Mouse (Mus musculus) lung, postnatal 0 days (tissue): ENCODE measurements at regions not wholly inside any gene's neighbourhood (a gene's known extent, or its start where the extent isn't known, plus 50 kb on each side); places are given as distances from the start of the nearest gene placed in this dataset.

ENCODE experiments used
- ATAC-seq: fragments of 200-750 bp; cut with Nextera tagmentation; 2 replicates; pipeline ENCODE4 v1.8.0; 2017; ENCODE audit warnings: moderate library complexity
- DNase-seq: peaks from one replicate; pipeline ENCODE4 v3.0.0-alpha.2; 2016; ENCODE audit warnings: low spot score
- H3K27ac ChIP-seq: fragments of 300-500 bp; sonication (generic); 2 replicates; pipeline ENCODE4 v1.5.1; 2014; ENCODE audit warnings: antibody characterized with exemption, mild to moderate bottlenecking, low read length, mixed read lengths
- H3K27me3 ChIP-seq: fragments of 300-500 bp; sonication (generic); replicated peaks from 2 replicates; pipeline ENCODE4 v1.6.1; 2014; ENCODE audit warnings: low read length, mixed read lengths; ENCODE audit not compliant: insufficient read depth
- H3K36me3 ChIP-seq: fragments of 300-500 bp; sonication (generic); 2 replicates; pipeline ENCODE4 v1.6.1; 2014; ENCODE audit warnings: low read length, mixed read lengths; ENCODE audit not compliant: insufficient read depth
- H3K4me1 ChIP-seq: fragments of 300-500 bp; sonication (generic); 2 replicates; pipeline ENCODE4 v1.6.1; 2014; ENCODE audit warnings: antibody characterized with exemption, low read depth, low read length, mixed read lengths; ENCODE audit not compliant: insufficient read depth
- H3K4me2 ChIP-seq: fragments of 300-500 bp; sonication (generic); replicated peaks from 2 replicates; pipeline ENCODE4 v1.6.1; 2014; ENCODE audit warnings: low read depth, mild to moderate bottlenecking, low read length, moderate library complexity, mixed read lengths
- H3K4me3 ChIP-seq: fragments of 300-500 bp; sonication (generic); 2 replicates; pipeline ENCODE4 v1.5.1; 2014; ENCODE audit warnings: low read depth, low read length
- H3K9ac ChIP-seq: fragments of 300-500 bp; sonication (generic); replicated peaks from 2 replicates; pipeline ENCODE4 v1.6.1; 2014; ENCODE audit warnings: low read depth, mild to moderate bottlenecking
- H3K9me3 ChIP-seq: fragments of 300-500 bp; sonication (generic); 2 replicates; pipeline ENCODE4 v1.6.1; 2016; ENCODE audit warnings: low read length, mixed read lengths
- CTCF ChIP-seq: IDR thresholded peaks from 2 replicates; pipeline ENCODE4 v1.5.1; 2016; ENCODE audit warnings: antibody characterized with exemption, mild to moderate bottlenecking
- EP300 ChIP-seq: IDR thresholded peaks from 2 replicates; pipeline ENCODE4 v1.6.1; 2016; ENCODE audit warnings: antibody characterized with exemption, mild to moderate bottlenecking, control low read depth
- WGBS: fragments of 180-500 bp; shearing (Covaris S2); extraction: QIAGEN DNeasy Blood & Tissue Kit; methylation state at CpG from one replicate; pipeline ENCODE4 v1.1.7; 2014; 5-methylcytosine and 5-hydroxymethylcytosine counted together

DNA sequence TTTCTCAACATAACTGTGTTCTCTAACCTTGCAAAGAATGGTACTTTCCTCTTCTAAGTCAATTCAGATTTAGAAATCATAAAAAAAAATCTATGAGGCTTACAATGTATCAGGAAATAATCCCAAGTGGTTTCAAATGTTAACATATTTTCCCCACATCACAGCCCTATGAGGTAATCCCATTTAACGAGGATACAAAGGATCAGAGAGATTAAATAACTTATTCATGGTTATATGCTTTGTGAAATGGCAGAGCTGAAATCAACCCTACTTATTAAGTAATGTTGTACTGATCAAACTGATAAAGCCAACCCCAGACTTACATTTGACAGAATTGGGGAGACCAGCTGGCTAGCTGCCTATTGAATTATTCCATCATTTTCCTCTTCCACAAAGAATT, 614.4 kb downstream of the Ntrk3 start:
- Histone ChIP-seq H3K27ac (no peak overlapping the region), H3K4me1 (no peaks in the 10 kb centered on the region), H3K27me3 (no peaks in the 10 kb centered on the region), H3K4me2 (no peak overlapping the region), H3K9me3 (no peaks in the 10 kb centered on the region), H3K36me3 (no peaks in the 10 kb centered on the region), H3K9ac (no peak overlapping the region), H3K4me3 (no peak overlapping the region)
- DNase-seq, result no peak
- no peak for ATAC-seq
- TF ChIP-seq EP300 (no peak), CTCF (no peak)
- WGBS, result 63% methylated on average over 1 of the region's 1 CpGs

DNA sequence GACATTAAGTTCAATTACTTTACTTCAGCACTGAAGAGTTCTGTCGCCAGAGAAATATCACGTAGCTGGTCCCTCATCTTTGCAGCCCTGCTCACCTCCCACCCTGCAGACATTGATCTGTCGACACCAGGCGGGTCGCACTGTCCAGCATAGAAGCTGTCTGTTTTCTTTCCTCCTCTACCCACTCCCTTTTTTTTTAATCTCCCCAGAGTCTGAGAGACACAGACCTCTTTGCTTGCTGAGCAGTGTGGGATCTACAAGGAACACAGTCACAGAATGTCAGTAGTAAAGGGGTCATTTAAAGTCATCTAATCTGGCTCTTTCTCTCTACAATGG, 616.7 kb downstream of the Ntrk3 start:
- Histone ChIP-seq H3K4me2 (no peak overlapping the region), H3K36me3 (no peaks in the 10 kb centered on the region), H3K9me3 (no peaks in the 10 kb centered on the region), H3K4me3 (no peak overlapping the region), H3K4me1 (no peaks in the 10 kb centered on the region), H3K27ac (no peak overlapping the region), H3K27me3 (no peaks in the 10 kb centered on the region), H3K9ac (no peak overlapping the region)
- DNase-seq, result no peak
- TF ChIP-seq CTCF (no peak), EP300 (no peak)
- ATAC-seq, result no peak
- 40% methylated on average over 5 of the region's 5 CpGs for WGBS

DNA sequence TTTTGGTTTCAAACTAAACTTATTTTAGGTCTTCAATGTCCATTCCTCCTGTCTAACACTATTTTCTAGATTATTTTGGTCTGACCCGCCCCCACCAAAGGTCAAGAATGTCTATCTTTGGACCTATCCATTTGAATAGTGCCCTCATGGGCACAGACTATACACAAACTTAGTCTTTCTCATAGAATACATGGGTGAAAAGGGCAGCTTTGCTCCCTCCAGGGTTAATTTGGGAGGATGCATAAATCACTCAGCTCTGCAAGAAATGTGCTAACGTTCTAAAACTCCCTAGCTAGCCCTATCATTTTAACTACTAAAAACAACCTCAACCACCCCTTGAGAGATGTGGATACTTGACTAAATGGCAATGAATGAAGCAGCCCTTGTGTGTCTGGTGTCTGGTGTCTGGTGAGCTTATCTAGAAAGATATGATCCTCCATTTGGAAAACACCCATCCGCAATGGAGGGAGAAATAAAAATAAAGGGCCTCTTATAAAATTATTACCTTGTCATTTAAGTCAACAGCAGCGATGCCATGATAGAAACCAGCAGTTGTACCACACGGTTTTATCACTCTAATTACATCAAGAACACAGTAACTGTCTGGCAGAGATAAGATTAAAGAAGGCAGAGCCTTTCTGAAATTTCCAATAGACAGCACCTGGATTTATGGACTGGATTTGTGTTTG, 617.2 kb downstream of the Ntrk3 start:
- Histone ChIP-seq H3K9ac (no peak overlapping the region), H3K27me3 (no peaks in the 10 kb centered on the region), H3K4me3 (no peak overlapping the region), H3K27ac (no peak overlapping the region), H3K36me3 (no peaks in the 10 kb centered on the region), H3K4me2 (no peak overlapping the region), H3K4me1 (no peaks in the 10 kb centered on the region), H3K9me3 (no peaks in the 10 kb centered on the region)
- ATAC-seq (no peak), DNase-seq (no peak)
- TF ChIP-seq EP300 (no peak), CTCF (no peak)
- WGBS, result 49% methylated on average over 5 of the region's 5 CpGs

DNA sequence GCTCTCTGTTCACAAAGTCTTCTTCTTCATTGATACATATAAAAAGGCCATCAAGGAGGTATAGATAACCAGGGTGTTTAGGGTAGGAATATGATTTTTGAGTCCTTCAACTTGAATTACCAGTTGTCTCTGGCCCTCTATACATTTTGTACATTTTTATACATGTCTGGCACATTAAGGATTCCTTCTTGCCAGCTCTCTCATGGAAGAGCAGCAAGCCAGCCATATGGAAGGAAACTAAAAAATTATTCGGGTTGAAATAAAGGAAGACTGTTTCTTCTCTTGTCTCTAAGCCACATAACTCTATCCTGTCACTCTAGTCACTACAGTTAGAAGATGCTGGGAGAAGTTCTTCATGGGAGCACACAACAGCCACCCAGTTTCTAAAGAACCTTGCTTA, 618.0 kb downstream of the Ntrk3 start:
- H3K9me3 ChIP-seq, result no peaks in the 10 kb centered on the region
- TF ChIP-seq CTCF (no peak), EP300 (no peak)
- no peak overlapping the region for H3K27ac ChIP-seq
- H3K4me2 ChIP-seq, result no peak overlapping the region
- H3K36me3 ChIP-seq, result no peaks in the 10 kb centered on the region
- ATAC-seq (no peak), DNase-seq (no peak)
- H3K4me3 ChIP-seq, result no peak overlapping the region
- no peak overlapping the region for H3K9ac ChIP-seq
- no peaks in the 10 kb centered on the region for H3K4me1 ChIP-seq
- no peaks in the 10 kb centered on the region for H3K27me3 ChIP-seq
- WGBS, result 61% methylated on average over 1 of the region's 1 CpGs

DNA sequence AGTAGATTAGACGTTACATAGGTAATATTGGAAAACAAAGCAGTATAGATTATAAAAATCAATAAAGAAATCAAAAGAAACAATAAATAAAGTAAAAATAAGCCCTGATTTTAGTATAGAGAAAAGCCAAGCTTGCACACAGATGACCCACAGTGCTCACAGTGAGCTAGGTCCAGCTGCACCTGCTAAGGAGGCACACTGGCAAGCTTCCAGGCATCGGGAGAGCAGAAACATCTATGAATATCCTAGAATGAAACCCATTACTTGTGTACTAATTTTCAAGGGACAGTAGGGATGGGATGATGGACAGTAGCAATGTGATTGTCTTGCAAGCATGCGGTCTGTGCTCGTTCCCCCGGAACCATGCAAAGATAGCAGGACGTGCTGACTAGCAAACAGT, 626.5 kb downstream of the Ntrk3 start:
- no peak overlapping the region for H3K27ac ChIP-seq
- 85% methylated on average over 6 of the region's 6 CpGs for WGBS
- no peaks in the 10 kb centered on the region for H3K4me1 ChIP-seq
- H3K36me3 ChIP-seq, result no peaks in the 10 kb centered on the region
- no peak overlapping the region for H3K9ac ChIP-seq
- TF ChIP-seq EP300 (no peak), CTCF (no peak)
- DNase-seq (no peak), ATAC-seq (no peak)
- no peaks in the 10 kb centered on the region for H3K27me3 ChIP-seq
- no peak overlapping the region for H3K4me3 ChIP-seq
- H3K4me2 ChIP-seq, result no peak overlapping the region
- no peaks in the 10 kb centered on the region for H3K9me3 ChIP-seq

DNA sequence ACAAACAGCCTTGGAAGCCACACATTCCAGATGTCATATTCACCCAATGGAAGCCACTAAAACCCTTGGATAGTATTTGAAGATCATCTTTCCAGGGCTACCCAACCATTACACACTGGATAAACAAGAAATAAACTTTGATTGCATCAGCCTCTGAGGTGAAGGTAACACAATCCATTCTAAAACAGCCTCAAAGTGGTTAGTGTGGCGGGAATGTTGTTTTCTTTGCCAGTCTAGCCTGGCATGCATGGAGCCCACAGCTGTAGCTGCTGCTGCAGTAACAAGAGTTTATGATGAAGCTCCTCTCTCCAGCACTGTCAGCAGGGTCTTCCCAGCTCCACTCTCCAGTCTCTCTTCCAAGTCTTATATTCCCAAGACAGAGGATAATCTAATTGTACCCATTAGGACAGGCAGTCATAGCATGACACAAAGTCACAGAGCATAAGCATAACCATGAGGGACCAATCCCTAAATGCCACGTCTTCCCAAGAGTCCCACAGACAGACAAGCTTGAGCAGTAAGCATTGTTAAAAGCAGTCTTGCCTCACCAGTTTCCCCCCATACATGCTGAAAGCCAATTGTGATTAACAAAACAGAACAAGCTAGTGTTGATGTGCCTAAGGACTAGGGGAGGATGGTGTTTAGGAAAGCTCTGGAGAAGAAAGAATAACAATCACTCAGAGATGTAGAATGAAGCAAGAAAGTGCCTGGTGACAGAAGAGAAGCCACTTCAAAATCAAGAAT, 634.1 kb downstream of the Ntrk3 start:
- TF ChIP-seq EP300 (no peak), CTCF (no peak)
- Histone ChIP-seq H3K9me3 (no peaks in the 10 kb centered on the region), H3K4me1 (no peaks in the 10 kb centered on the region), H3K27ac (no peak overlapping the region), H3K9ac (no peak overlapping the region), H3K4me2 (no peak overlapping the region), H3K27me3 (no peaks in the 10 kb centered on the region), H3K4me3 (no peak overlapping the region), H3K36me3 (no peaks in the 10 kb centered on the region)
- WGBS, result 59% methylated on average over 2 of the region's 2 CpGs
- ATAC-seq, result no peak
- no peak for DNase-seq
